Mouse (Mus musculus) urinary bladder, postnatal 4 days (tissue): ENCODE data around the gene Hlcs.

Experiments
- DNase-seq, 2 experiments: peaks; one replicate each; pipeline ENCODE4 v3.0.0; 2021 to 2022; ENCODE audit warnings: low spot score in 2 of 2

Hlcs gene

GRCm38 (mm10) chr16:94094251-94095108 lies 218.9 kb downstream of the Hlcs start:
- DNase-seq, result no peak

DNA sequence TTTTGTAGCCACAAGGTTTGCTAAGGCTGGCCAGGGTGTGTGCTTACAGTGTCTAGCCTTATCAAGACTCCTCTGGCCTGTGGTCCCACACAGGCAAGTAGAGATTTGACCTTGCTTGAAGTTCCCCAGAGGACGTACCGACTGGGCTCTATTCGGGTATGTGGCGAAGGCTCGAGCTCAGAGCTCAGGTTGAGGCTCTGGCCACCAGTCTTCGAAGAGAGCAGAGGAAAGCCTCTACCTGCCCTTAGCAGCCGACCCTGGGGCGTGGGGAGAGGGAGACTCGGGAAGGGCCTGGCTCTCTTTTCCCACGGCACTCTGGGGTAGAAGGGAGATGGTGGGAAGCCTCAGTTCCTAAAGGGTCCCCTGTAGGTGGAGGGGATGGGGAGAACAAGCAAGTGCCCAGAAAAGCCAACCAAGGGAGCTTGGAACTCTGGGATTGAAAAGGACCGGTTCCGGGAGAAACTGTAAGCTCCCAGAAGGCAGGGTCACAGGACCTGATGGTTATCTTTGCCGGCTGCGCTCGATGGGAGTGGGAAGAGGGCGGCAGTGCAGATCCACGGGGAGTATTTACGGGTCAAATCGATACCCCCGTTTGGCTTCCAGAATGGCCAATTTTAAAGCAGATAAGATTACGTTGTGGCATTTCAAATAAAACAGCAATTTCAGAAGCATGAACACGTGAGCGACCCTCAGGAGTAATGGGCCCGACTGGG lies 220.1 kb downstream of the Hlcs start:
- DNase-seq, result no peak

DNA sequence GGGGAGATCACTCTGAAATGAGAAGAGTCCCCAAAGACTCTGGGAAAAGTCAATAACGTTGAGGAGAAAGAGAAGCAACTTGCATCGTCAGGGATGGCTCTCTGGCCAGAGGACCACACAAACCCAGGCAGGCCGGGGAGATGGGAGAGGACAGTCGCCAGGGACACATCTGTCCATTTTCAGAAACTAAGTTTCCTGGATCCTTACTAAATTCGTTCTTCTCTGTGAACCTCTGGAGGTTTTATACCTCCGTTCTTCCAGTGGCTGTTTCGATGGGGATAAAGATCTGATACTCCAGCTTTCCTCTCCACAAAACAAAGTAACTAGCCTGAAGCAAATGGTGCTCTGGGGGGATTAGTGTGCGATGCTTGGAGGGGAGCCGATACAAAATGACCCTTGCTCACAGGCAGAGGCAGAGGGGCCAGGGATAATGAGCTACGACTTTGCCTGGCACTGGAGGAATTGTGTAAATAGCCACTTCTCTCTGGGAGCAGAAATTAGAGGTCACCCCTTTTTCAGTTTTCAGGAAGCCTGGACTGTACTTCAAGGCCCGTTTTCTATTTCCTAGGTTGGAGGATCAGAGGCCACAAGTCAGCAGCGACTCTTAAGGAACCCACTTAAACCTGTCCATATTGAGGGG lies 220.7 kb downstream of the Hlcs start:
- DNase-seq, result no peak

DNA sequence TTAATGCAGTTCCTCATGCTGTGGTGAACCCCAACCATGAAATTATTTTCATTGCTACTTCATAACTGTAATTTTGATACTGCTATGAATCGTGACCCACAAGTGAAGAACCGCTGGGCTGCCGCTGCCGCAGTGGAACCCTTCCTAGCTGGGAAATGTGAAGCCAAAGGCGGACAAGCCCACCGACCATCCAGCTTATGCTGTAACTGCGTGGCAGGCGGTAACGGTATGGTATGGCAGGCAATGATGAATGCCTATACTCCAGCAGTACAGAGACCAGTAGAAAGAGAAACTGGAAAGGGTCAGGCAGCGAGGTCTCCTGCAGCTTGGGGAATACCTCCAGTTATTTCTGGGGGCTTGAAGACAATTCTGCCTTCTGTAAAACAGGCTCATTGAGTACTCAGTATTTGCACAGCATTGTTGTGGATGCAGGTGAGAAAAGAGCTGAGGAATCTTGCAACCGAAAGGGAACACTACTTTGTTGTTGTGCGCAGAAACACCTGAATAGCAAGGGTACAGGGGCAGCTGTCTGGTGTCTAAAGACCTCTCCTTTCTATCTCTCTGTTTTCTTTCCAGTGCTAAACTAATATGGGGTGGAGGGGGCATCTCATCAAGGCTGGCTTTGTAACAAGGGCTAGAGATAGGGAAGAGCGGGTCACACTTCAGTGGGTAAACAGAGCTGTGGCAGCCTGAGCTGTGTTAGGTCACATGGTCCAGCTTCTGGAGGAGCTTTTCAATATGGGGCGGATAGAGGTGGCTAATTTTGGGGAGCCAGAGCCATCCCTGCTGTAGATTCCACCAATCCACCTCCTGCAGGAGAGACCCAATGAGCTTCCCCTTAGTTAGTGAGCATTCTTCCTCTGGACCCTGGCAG lies 224.3 kb downstream of the Hlcs start:
- no peak for DNase-seq

DNA sequence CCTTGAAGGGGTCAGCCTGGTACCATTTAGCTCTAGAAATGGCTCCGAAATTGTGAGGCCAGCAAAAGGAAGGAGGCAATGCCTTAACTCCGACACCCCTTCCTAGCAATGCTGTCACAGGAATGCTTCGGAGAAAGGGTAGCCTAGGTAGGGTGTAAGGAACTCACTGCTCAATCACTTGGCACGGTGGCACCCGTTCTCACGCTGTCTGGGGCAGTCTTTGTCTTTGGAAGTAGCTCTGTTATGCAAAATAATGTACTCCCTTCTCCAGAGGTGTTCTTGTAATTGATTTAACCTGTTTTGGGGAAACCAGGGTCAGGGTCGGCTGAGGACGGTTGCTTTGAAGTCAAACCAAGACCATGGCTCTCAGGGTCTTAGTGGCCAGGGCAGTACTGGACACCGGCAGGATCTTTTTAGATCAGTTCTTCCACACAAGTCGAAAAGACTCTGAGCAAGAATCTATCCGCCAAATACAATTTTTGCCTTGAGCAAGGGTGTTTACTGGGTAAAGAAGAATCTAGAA lies 225.1 kb downstream of the Hlcs start:
- DNase-seq, result no peak

DNA sequence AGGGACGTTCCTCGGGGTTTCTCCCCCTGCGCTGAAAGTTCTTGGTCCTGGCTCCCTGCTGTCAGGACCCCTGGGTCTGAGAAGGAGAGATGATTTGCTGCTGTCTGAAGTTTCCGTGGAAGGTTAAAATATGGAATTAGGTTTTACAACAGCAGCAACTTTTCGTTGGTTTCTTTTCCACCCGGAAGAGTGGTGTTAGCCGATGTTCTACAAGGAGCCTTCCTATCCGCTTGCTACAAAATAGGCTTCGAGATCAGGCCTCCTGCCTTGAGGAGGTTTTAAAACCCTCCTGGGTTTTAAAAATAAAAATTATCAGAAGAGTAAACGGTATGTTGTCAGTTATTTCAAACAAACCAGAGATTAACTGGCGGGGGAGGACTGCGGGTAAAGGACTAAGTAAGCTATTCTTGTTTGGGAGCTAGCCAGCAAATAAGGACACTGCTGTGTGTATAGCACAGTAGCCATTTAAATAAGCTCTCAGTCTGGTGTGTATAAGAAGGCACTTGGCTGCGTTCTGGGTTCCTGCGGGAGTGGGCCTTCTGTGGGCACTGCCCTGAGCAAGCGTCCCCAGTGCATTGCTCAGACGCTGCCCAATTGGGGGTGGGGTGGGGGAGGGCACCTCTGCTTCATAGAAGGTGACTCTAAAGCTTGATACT lies 225.7 kb downstream of the Hlcs start:
- no peak for DNase-seq

- DNase-seq, result no peak
Observed at GRCm38 (mm10) chr16:94086701-94087569, 226.4 kb downstream of the Hlcs start.

DNA sequence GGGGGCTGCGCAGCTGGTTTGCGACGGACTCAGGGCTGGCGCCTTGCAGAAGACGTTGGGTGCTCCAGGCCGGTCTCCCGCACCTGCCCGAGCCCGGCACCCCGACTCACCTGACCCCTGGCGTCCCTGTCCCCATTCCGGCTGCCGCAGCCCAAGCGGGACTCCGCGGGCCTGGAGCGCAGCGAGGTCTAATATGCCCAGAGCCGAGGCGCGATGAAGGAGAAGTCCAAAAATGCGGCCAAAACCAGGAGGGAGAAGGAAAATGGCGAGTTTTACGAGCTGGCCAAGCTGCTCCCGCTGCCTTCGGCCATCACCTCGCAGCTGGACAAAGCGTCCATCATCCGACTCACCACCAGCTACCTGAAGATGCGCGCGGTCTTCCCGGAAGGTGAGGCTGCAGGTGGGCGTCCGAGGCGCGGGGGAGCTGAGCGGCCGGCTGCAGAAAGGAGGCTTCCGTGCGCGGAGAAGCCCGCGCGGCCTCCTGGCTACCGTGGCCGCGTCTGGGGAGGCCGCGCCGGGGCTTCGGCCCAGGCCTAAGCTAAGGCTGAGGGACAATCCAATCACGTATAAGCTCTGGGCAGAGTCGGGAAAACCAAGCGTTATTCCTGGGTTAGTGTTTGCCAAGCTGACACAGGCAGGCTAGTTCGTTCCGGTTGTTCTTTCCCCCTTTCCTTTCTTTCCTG lies 227.6 kb downstream of the Hlcs start:
- no peak for DNase-seq

GRCm38 (mm10) chr16:94084711-94085602 lies 228.4 kb downstream of the Hlcs start, which contains the start of gene Sim2:
Gene Sim2 (plus strand): TSS chr16:94084931.
- DNase-seq, result no peak

DNA sequence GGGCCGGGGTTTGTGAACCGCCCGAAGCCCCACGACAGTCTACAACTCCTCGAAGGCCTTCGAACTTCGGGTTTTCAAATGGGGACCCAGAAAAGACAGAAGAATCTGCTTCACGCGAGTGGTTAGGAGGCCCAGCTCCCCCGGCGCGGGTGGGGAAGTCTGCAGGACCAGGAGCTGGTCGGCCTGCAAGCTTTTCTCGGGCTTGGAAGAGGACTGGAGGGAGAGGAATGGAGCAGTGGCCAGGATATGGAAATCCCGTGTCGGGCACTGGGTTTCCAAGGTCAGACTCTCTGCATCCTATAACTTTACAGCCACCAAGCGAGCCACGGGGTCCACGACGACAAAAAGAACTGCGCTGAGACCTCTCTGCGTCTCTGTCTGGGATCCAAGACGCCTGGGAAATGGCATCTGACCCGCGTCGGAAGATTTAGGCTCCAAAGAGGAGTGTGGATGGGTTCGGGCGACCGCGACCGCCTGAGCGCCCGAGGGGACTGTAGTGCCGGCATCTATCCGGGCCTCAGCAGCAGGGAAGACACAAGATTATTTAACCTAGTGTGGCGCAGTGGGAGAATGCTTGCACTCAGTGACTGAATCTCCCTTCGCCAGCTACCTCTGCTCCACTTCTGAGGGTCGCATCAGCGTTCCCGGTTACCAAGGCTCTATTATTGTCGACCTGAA lies 229.4 kb downstream of the Hlcs start:
- DNase-seq, result no peak

DNA sequence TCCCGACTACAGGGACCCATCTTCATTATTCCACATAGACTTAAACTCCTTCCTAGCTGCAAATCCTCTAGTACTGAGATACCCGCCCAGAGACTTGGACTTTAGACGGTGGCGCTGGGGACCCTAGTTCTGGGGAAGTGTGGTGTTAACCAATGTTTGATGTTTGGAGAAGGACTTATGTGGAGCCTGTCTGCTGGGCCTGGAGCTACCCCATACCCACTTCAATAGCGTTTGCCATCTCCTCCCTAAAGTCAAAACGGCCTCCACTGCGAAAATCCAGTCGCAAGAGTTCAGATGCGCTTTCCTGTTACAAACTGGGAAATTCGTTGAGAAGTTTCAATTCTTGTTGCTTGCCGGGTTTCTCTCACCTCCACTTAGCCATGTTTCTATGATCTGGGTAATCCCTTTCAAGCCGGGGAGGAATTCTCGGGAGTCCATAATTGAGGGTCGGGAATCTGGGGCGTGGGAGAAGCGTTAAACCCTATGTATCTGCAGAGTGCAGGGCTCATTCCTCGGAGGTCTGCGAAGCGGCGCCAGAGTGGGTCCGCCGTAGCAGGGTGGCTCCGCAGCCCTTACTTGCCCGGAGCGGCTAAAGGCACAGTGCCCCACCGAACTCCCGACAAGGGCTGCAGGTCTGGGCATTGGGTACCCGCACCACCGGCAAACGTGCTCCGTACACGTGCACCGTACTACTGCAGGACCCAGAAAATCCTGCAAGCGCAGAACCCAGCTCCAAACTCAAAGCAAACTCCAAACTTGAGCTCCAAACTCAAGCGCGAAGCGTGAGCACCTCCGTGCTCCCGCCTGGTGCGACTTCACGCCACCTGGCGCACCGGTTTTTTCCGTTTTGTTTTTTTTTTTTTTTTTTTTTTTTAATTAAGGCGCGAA lies 230.2 kb downstream of the Hlcs start:
- DNase-seq, result no peak

- DNase-seq, result no peak
Observed at GRCm38 (mm10) chr16:94081996-94082708, 231.2 kb downstream of the Hlcs start.

DNA sequence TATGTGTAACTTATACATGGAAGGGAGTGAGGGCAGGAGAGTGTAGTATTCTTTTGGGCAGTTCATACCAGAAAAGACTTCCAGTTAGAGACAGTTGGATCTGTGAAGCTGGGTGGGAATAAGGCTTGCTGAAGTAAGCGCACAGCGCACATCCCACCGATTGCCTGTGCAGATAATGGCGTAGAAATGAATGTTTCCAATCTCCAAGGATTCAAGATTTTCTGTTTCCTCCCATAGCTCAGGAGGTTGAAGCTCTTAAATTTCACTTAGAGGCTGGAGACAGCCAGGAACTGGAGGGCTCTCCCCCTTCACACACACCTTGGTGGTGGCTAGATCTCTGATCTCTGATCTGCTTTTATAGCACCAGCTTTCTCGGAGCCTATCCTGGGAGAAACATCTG lies 231.8 kb downstream of the Hlcs start:
- DNase-seq, result no peak

- DNase-seq, result no peak
Observed at GRCm38 (mm10) chr16:94079856-94080555, 233.4 kb downstream of the Hlcs start.
